Mouse (Mus musculus) adrenal gland, postnatal 4 days (tissue): ENCODE results near the gene Chpt1. TPM values are rescaled to one million over a fixed set of nuclear protein-coding genes. Genes with fewer than 3 reads are reported as not detected.

ENCODE experiments used
- DNase-seq, 2 experiments: peaks; one replicate each; pipeline ENCODE4 v3.0.0; 2021 to 2022; ENCODE audit warnings: low spot score in 2 of 2, mixed read lengths in 2 of 2
- total RNA-seq, 2 experiments: library from RNA; stranded (reverse); gene quantifications; 2 replicates each; pipeline ENCODE4 v1.2.3; 2021

Gene Chpt1
- total RNA-seq, 2 experiments from 2014 or later, result 69.5 to 74.7 TPM

DNA sequence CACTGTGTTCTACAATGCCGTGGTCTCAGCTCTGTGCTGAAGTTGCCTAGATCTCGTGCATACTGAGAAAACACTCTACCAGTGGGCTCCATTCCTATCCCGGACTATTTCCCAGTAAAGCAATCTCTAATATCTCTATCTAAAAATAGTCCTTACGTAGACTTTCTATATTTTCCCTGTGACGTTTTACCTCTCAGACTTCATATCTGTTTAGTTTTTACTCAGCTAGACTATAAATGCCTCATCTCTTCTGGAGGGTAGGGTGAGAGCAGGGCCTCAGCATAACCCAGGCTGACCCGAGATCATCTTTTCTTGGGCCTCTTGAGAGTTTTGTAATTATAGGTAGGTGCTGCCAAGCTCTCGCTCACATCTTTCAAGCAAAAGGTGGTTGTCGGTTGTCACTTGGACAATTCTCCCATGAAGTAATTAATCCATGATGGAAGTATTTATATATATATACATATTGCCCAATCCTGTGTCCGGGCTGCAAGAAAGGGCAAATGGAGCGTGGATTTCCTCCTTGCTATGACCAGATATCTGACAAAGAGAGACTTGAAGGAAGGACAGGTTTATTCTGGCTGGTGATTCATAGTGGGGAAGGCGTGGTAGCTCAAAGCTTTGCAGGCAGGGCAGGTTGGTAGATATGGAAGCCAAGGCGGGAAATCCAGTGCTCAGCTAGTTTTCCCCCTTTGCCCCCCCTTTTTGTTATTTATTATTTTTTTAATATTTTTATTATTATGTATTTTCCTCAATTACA, 95.8 kb downstream of the Chpt1 start:
- no peak for DNase-seq

DNA sequence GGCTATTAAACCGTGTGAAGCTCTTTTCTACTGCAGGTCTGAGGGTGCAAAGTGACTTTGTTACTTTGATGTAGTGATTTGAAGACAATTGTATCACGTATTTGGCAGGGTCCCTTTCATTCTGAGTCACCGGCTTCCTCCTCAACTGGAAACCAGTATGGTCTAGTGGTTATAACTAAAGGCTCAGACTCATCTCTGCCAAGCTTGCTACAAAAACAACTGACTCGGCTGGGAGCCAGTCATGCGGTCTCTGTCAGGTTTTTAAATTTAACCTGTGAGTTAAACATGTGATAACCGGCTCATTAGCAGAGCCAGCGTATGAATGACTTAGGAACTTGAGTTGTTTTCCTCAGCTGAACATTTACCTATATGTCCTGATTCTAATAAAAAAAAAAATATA, 98.1 kb downstream of the Chpt1 start:
- no peak for DNase-seq

DNA sequence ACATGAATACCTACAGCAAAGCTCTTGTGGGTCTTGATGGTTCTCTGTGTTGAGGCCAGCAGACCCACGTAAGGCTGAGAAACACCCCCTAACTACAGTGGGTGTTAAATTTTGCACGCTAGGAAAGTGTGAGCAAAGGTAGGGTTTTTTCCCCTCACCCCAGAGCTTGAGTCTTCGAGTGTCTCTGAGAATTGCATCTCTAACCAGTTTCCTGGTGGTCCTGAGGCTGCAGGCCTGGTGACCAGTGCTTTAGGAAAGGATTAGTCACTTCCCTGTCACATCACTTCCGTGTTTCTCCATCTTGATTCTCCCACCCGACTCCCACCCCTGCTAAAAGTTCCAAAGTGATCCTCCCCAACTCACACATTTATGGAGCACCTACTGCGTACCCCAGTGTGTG, 99.7 kb downstream of the Chpt1 start:
- no peak for DNase-seq

DNA sequence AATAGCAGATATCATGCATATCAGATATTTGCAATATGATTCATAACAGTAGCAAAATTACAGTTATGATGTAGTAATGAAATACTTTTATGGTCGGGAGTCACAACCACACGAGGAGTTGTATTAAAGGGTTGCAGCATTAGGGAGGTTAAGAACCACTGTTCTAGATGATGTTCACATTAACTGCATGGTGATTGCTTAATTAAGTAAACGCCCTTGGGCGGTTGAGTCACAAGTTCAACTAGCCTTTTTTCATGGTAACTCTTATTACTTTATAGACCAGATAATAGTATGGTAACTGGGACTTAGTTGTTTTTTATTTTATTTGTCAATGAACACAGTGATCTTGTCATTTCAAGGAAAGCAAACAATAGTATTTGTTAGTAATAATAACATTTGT, 100.9 kb downstream of the Chpt1 start:
- DNase-seq, result no peak

Other genes starting within 250 kb of the Chpt1 start
- 1 to 10 TPM; 4.4 to 4.5 TPM for gene Dram1, start 125.0 kb downstream of the Chpt1 start, total RNA-seq
- gene Gnptab, start 124.9 kb downstream of the Chpt1 start, total RNA-seq, result 10 to 100 TPM; 34.2 to 37.8 TPM
- gene Sycp3, start 44.5 kb downstream of the Chpt1 start, total RNA-seq, result under 1 TPM; 0.54 to 0.62 TPM
- 10 to 100 TPM; 28.9 to 88.8 TPM for gene Mybpc1, start 101.1 kb upstream of the Chpt1 start, total RNA-seq
- gene Spic, start 180.9 kb upstream of the Chpt1 start, total RNA-seq, result 1 to 10 TPM; 3.4 to 4.8 TPM
- 100 to 1,000 TPM in 1 of 2 experiments, 10 to 100 TPM in 1; 98.2 to 102 TPM for gene Arl1, start 226.8 kb upstream of the Chpt1 start, total RNA-seq